Mouse (Mus musculus): ENCODE results near the gene Eml6. TPM values are rescaled to one million over a fixed set of nuclear protein-coding genes. Genes with fewer than 3 reads are reported as not detected.

Gene Eml6
- polyA plus RNA-seq, 1 experiment: 17.4 TPM

GRCm38 (mm10) chr11:29808173-29808980 is 217.5 kb downstream of the Eml6 start:
- Histone ChIP-seq H3K4me1 (ENCODE audit: control insufficient read depth, insufficient read depth, low read length) (no peaks in the 10 kb centered on the region), H3K4me3 (ENCODE audit: control insufficient read depth, low read depth, low read length) (no peak overlapping the region), H3K27ac (ENCODE audit: control insufficient read depth, insufficient read depth, low read depth, low read length) (no peak overlapping the region), H3K27me3 (ENCODE audit: control insufficient read depth, insufficient read depth, low read length) (no peaks in the 10 kb centered on the region), H3K36me3 (ENCODE audit: control insufficient read depth, insufficient read depth, low read length) (no peaks in the 10 kb centered on the region)
- TF ChIP-seq POLR2A (IDR thresholded peaks at IDR 0.05; ENCODE audit: control insufficient read depth, low read depth, low read length): no peak
- no peak for TF ChIP-seq CTCF (IDR thresholded peaks at IDR 0.05; ENCODE audit: control insufficient read depth, insufficient read depth, insufficient replicate concordance, low read depth, low read length)

DNA sequence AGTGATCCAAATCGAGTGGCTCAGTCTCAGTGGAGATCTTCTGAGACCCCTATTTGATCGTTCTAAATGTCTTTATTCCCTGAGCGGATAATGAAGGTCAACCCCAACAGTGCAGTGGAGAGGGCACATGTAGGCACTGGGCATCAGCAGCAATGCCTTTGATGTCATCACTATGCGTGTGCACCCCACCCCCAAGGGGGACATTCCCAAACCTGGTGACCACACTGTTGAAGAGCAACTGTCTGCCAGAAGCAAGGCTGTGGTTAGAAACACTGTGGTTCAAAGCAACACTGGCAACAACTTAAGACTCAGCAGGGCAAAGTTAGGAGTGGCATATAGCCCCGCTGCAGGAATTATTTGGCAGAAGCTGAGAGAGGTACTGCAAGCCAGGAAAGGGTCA is 218.5 kb downstream of the Eml6 start:
- H3K27ac ChIP-seq (ENCODE audit: control insufficient read depth, insufficient read depth, low read depth, low read length): no peak overlapping the region
- no peaks in the 10 kb centered on the region for H3K27me3 ChIP-seq (ENCODE audit: control insufficient read depth, insufficient read depth, low read length)
- H3K4me3 ChIP-seq (ENCODE audit: control insufficient read depth, low read depth, low read length): no peak overlapping the region
- no peaks in the 10 kb centered on the region for H3K36me3 ChIP-seq (ENCODE audit: control insufficient read depth, insufficient read depth, low read length)
- TF ChIP-seq CTCF (IDR thresholded peaks at IDR 0.05; ENCODE audit: control insufficient read depth, insufficient read depth, insufficient replicate concordance, low read depth, low read length): no peak
- TF ChIP-seq POLR2A (IDR thresholded peaks at IDR 0.05; ENCODE audit: control insufficient read depth, low read depth, low read length): no peak
- no peaks in the 10 kb centered on the region for H3K4me1 ChIP-seq (ENCODE audit: control insufficient read depth, insufficient read depth, low read length)

DNA sequence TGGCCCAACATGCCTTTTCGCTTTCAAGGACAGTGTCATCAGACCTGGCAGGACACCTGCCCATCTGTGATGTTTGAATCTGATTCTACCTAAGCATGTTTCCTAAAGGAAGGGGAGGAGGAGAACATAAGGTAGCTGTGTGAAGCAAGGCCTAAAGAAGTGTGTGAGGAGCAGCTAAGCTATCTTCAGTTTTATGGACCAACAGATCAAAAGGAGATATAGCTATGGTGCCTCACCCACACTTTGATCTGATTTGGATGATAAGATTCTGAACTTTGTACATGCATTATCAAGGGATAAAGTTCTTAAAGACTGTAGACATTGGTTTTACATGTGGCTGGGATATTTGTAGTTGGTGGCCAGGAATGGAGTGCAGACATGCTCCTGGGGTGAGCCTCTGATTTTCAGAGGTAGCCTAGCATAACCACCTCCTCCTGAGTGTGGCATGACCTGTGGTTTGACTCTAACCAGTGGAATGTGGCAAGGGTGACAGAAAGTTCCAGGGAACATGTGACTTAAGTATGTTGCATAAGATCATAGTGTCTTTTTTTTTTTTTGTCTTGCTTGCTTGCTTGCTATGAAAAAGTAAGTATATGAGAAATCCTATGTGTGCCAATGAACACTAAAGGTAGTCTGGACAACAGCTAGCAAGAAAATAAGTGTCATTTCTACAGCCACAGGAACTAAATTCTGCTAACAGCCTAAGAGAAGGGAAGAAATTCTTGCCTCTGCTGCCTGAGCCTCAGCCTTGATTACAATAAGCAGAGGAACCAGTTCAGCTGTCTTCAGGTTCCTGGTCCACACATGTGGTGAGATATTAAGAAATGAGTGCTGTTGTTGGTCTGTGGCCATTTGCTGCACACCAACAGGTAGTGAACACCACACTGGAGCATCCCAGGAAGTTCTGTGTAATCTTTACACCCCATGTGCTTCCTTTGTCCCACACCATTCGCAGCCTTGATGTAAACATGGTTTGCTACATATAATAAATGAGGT is 224.1 kb downstream of the Eml6 start:
- Histone ChIP-seq H3K36me3 (ENCODE audit: control insufficient read depth, insufficient read depth, low read length) (no peaks in the 10 kb centered on the region), H3K27ac (ENCODE audit: control insufficient read depth, insufficient read depth, low read depth, low read length) (no peak overlapping the region), H3K4me3 (ENCODE audit: control insufficient read depth, low read depth, low read length) (no peak overlapping the region), H3K4me1 (ENCODE audit: control insufficient read depth, insufficient read depth, low read length) (no peaks in the 10 kb centered on the region), H3K27me3 (ENCODE audit: control insufficient read depth, insufficient read depth, low read length) (no peaks in the 10 kb centered on the region)
- TF ChIP-seq CTCF (IDR thresholded peaks at IDR 0.05; ENCODE audit: control insufficient read depth, insufficient read depth, insufficient replicate concordance, low read depth, low read length) (no peak), POLR2A (IDR thresholded peaks at IDR 0.05; ENCODE audit: control insufficient read depth, low read depth, low read length) (no peak)

DNA sequence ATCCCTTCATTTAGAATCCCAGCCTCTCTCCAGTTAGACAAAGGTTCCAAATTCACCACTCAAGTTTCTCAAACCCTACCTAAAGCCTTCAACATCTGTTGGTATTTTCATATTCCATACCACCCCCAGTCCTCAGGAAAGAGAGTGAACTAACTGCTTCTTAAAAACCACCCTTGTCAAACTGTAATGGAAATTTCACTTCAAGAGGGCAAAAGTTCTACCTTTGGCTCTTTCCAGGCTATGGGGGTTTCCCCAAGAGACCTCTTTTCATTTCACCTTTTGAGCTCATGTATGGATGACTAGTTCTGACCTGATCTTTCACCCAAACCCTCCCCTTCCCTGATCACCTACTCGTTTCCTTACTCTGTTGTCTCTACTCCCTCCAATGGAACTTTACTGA is 226.0 kb downstream of the Eml6 start:
- H3K4me1 ChIP-seq (ENCODE audit: control insufficient read depth, insufficient read depth, low read length): no peaks in the 10 kb centered on the region
- no peak for TF ChIP-seq CTCF (IDR thresholded peaks at IDR 0.05; ENCODE audit: control insufficient read depth, insufficient read depth, insufficient replicate concordance, low read depth, low read length)
- TF ChIP-seq POLR2A (IDR thresholded peaks at IDR 0.05; ENCODE audit: control insufficient read depth, low read depth, low read length): no peak

DNA sequence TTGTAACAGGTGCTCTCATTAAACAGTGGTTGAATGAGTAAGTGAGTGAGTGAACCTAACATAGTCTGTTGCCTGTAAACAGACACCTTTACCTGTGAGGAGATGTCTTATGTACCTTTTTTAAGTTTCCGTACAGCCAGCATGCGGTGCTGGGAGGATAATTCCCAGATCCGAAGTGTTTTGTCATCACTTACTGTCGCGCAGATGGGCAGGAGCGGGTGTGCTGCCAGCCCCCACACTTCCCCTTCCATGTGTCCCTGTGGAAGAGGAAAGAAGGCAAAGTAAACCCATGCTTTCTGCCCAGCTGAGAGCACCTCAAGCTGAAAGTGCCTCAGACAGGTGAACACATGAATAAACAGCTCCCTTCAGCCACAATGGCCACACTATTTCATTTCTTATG is 230.7 kb downstream of the Eml6 start:
- Histone ChIP-seq H3K4me1 (ENCODE audit: control insufficient read depth, insufficient read depth, low read length) (no peaks in the 10 kb centered on the region), H3K36me3 (ENCODE audit: control insufficient read depth, insufficient read depth, low read length) (no peaks in the 10 kb centered on the region), H3K27ac (ENCODE audit: control insufficient read depth, insufficient read depth, low read depth, low read length) (no peak overlapping the region), H3K4me3 (ENCODE audit: control insufficient read depth, low read depth, low read length) (no peak overlapping the region), H3K27me3 (ENCODE audit: control insufficient read depth, insufficient read depth, low read length) (no peaks in the 10 kb centered on the region)
- TF ChIP-seq POLR2A (IDR thresholded peaks at IDR 0.05; ENCODE audit: control insufficient read depth, low read depth, low read length) (no peak), CTCF (IDR thresholded peaks at IDR 0.05; ENCODE audit: control insufficient read depth, insufficient read depth, insufficient replicate concordance, low read depth, low read length) (no peak)

More for the DNA sequence above, 226.0 kb downstream of the Eml6 start:
- Histone ChIP-seq H3K4me3 (ENCODE audit: control insufficient read depth, low read depth, low read length) (no peak overlapping the region), H3K36me3 (ENCODE audit: control insufficient read depth, insufficient read depth, low read length) (no peaks in the 10 kb centered on the region), H3K27me3 (ENCODE audit: control insufficient read depth, insufficient read depth, low read length) (no peaks in the 10 kb centered on the region), H3K27ac (ENCODE audit: control insufficient read depth, insufficient read depth, low read depth, low read length) (no peak overlapping the region)

DNA sequence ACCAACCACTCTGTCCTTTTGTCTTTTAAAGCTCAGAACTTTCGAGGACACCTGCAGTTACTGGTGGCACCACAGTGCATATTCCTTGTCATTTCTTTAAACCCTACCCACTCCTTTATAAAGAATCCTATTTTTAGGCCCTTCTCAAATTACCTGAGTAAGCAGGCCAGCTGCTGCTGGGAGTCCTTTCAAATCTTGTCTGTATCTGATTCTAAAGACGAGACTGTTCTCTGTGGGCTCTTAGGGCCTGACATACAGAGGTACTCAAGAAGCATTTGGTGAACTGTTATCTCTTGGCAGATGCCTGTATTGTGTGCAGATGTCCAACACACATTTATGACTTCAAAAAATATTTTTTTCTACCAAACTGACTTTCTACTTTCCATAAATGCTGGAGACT is 231.4 kb downstream of the Eml6 start:
- Histone ChIP-seq H3K4me3 (ENCODE audit: control insufficient read depth, low read depth, low read length) (no peak overlapping the region), H3K36me3 (ENCODE audit: control insufficient read depth, insufficient read depth, low read length) (no peaks in the 10 kb centered on the region), H3K27ac (ENCODE audit: control insufficient read depth, insufficient read depth, low read depth, low read length) (no peak overlapping the region), H3K27me3 (ENCODE audit: control insufficient read depth, insufficient read depth, low read length) (no peaks in the 10 kb centered on the region), H3K4me1 (ENCODE audit: control insufficient read depth, insufficient read depth, low read length) (no peaks in the 10 kb centered on the region)
- TF ChIP-seq POLR2A (IDR thresholded peaks at IDR 0.05; ENCODE audit: control insufficient read depth, low read depth, low read length) (no peak), CTCF (IDR thresholded peaks at IDR 0.05; ENCODE audit: control insufficient read depth, insufficient read depth, insufficient replicate concordance, low read depth, low read length) (no peak)

GRCm38 (mm10) chr11:29790796-29791195 is 235.0 kb downstream of the Eml6 start:
- Histone ChIP-seq H3K4me1 (ENCODE audit: control insufficient read depth, insufficient read depth, low read length) (no peaks in the 10 kb centered on the region), H3K36me3 (ENCODE audit: control insufficient read depth, insufficient read depth, low read length) (no peaks in the 10 kb centered on the region), H3K27ac (ENCODE audit: control insufficient read depth, insufficient read depth, low read depth, low read length) (no peak overlapping the region), H3K4me3 (ENCODE audit: control insufficient read depth, low read depth, low read length) (no peak overlapping the region), H3K27me3 (ENCODE audit: control insufficient read depth, insufficient read depth, low read length) (no peaks in the 10 kb centered on the region)
- no peak for TF ChIP-seq CTCF (IDR thresholded peaks at IDR 0.05; ENCODE audit: control insufficient read depth, insufficient read depth, insufficient replicate concordance, low read depth, low read length)
- TF ChIP-seq POLR2A (IDR thresholded peaks at IDR 0.05; ENCODE audit: control insufficient read depth, low read depth, low read length): no peak
